Mouse (Mus musculus): ENCODE measurements around the gene Nsun4.

- no peak for TF ChIP-seq GATA1 (IDR thresholded peaks at IDR 0.05; ENCODE audit: borderline replicate concordance, low read length)
- no peak for TF ChIP-seq FLI1 (IDR thresholded peaks at IDR 0.05; ENCODE audit: low read length)
These were observed 20.5 kb upstream of the Nsun4 start for GRCm38 (mm10) chr4:116074145-116074675.
